Mouse (Mus musculus) midbrain, postnatal 0 days (tissue): Measurements from ENCODE around the gene Ppp1r9a. TPM values are rescaled to one million over a fixed set of nuclear protein-coding genes. Genes with fewer than 3 reads are reported as not detected.

Source experiments
- ATAC-seq: fragments of 200-750 bp; cut with Nextera tagmentation; 2 replicates; pipeline ENCODE4 v1.8.0; 2017; ENCODE audit warnings: moderate number of reproducible peaks, mild to moderate bottlenecking, moderate TSS enrichment, moderate library complexity; ENCODE audit not compliant: low FRiP score
- DNase-seq: peaks from one replicate; pipeline ENCODE4 v3.0.0-alpha.2; 2015; ENCODE audit warnings: low spot score
- H3K27ac ChIP-seq: fragments of 300-500 bp; sonication (generic); 2 replicates; pipeline ENCODE4 v1.5.1; 2014; ENCODE audit warnings: low read depth, mild to moderate bottlenecking, low read length, mixed read lengths
- H3K27me3 ChIP-seq: fragments of 300-500 bp; sonication (generic); 2 replicates; pipeline ENCODE4 v1.6.1; 2014; ENCODE audit warnings: low read length, control low read depth, mixed read lengths; ENCODE audit not compliant: insufficient read depth
- H3K36me3 ChIP-seq: fragments of 300-500 bp; sonication (generic); 2 replicates; pipeline ENCODE4 v1.6.1; 2014; ENCODE audit warnings: low read length, control low read depth, mixed read lengths; ENCODE audit not compliant: insufficient read depth
- H3K4me1 ChIP-seq: fragments of 300-500 bp; sonication (generic); 2 replicates; pipeline ENCODE4 v1.6.1; 2014; ENCODE audit warnings: mild to moderate bottlenecking, control low read depth, antibody characterized with exemption, low read length, mixed read lengths; ENCODE audit not compliant: insufficient read depth
- H3K4me2 ChIP-seq: fragments of 300-500 bp; sonication (generic); 2 replicates; pipeline ENCODE4 v1.6.1; 2014; ENCODE audit warnings: low read depth, mild to moderate bottlenecking, low read length, mixed read lengths; ENCODE audit not compliant: poor library complexity, severe bottlenecking
- H3K4me3 ChIP-seq: fragments of 300-500 bp; sonication (generic); 2 replicates; pipeline ENCODE4 v1.5.1; 2014; ENCODE audit warnings: low read depth, mild to moderate bottlenecking, low read length, moderate library complexity
- H3K9ac ChIP-seq: fragments of 300-500 bp; sonication (generic); replicated peaks from 2 replicates; pipeline ENCODE4 v1.6.1; 2014; ENCODE audit warnings: mild to moderate bottlenecking, low read length, moderate library complexity, mixed read lengths; ENCODE audit not compliant: poor library complexity, severe bottlenecking
- H3K9me3 ChIP-seq: fragments of 300-500 bp; sonication (generic); 2 replicates; pipeline ENCODE4 v1.6.1; 2016; ENCODE audit warnings: low read length, control low read depth
- CTCF ChIP-seq: IDR thresholded peaks from 2 replicates; pipeline ENCODE4 v1.5.1; 2016; ENCODE audit warnings: antibody characterized with exemption, mild to moderate bottlenecking
- WGBS: fragments of 180-500 bp; shearing (Covaris S2); extraction: QIAGEN DNeasy Blood & Tissue Kit; methylation state at CpG from one replicate; pipeline ENCODE4 v1.1.7; 2014; 5-methylcytosine and 5-hydroxymethylcytosine counted together
- polyA plus RNA-seq: library from polyadenylated mRNA; unstranded; fragments of >200 nt; fragmentation: Nextera tagmentation; extraction: Ambion mirVana; gene quantifications from 2 replicates; pipeline ENCODE4 v1.2.1, GENCODE M21; 2015
- total RNA-seq: library from RNA; depleted of rRNA; stranded (reverse); fragments of >200 nt; gene quantifications from 2 replicates; pipeline ENCODE4 v1.2.3, GENCODE M21; 2014

Ppp1r9a gene
- total and polyA plus RNA-seq, 2 experiments from 2014 or later, result 43.6 to 66.3 TPM

GRCm38 (mm10) chr6:5177967-5178891, 275.5 kb downstream of the Ppp1r9a start:
- Histone ChIP-seq H3K27me3 (no peaks in the 10 kb centered on the region), H3K27ac (peak overlapping the region; percentile 26; the same call in 1 of the 2 replicates), H3K4me3 (peak overlapping the region; percentile 27), H3K9me3 (no peaks in the 10 kb centered on the region), H3K9ac (peak overlapping the region; percentile 46; the same call in 1 of the 2 replicates), H3K36me3 (no peaks in the 10 kb centered on the region), H3K4me1 (no peaks in the 10 kb centered on the region), H3K4me2 (peak overlapping the region; percentile 52)
- peak; percentile 51 for TF ChIP-seq CTCF
- WGBS, result 27% methylated on average over 19 of the region's 19 CpGs
- DNase-seq (peak; percentile 61), ATAC-seq (peak; percentile 80)

GRCm38 (mm10) chr6:5179189-5179588, 276.5 kb downstream of the Ppp1r9a start:
- WGBS, result 88% methylated on average over 6 of the region's 6 CpGs

GRCm38 (mm10) chr6:5180645-5181044, 277.9 kb downstream of the Ppp1r9a start:
- ATAC-seq (no peak), DNase-seq (no peak)
- H3K4me3 ChIP-seq, result no peak overlapping the region
- no peak for TF ChIP-seq CTCF
- WGBS, result 88% methylated on average over 5 of the region's 5 CpGs
- no peaks in the 10 kb centered on the region for H3K9me3 ChIP-seq
- no peaks in the 10 kb centered on the region for H3K4me1 ChIP-seq
- no peaks in the 10 kb centered on the region for H3K27me3 ChIP-seq
- H3K27ac ChIP-seq, result no peak overlapping the region
- no peaks in the 10 kb centered on the region for H3K36me3 ChIP-seq
- no peak overlapping the region for H3K9ac ChIP-seq
- H3K4me2 ChIP-seq, result no peak overlapping the region

More at GRCm38 (mm10) chr6:5179189-5179588, 276.5 kb downstream of the Ppp1r9a start:
- TF ChIP-seq CTCF, result no peak
- Histone ChIP-seq H3K27ac (no peak overlapping the region), H3K36me3 (no peaks in the 10 kb centered on the region), H3K9me3 (no peaks in the 10 kb centered on the region), H3K9ac (no peak overlapping the region), H3K4me3 (no peak overlapping the region), H3K4me2 (no peak overlapping the region), H3K4me1 (no peaks in the 10 kb centered on the region), H3K27me3 (no peaks in the 10 kb centered on the region)
- ATAC-seq (no peak), DNase-seq (no peak)

- H3K4me2 ChIP-seq, result no peak overlapping the region
- no peak overlapping the region for H3K9ac ChIP-seq
- H3K27me3 ChIP-seq, result no peaks in the 10 kb centered on the region
- no peaks in the 10 kb centered on the region for H3K4me1 ChIP-seq
- no peaks in the 10 kb centered on the region for H3K9me3 ChIP-seq
- no peaks in the 10 kb centered on the region for H3K36me3 ChIP-seq
- DNase-seq, result no peak
- ATAC-seq, result no peak
- WGBS, result 73% methylated on average over 7 of the region's 7 CpGs
- H3K4me3 ChIP-seq, result no peak overlapping the region
- TF ChIP-seq CTCF, result no peak
- no peak overlapping the region for H3K27ac ChIP-seq
Measured at GRCm38 (mm10) chr6:5186229-5186950, 283.7 kb downstream of the Ppp1r9a start.

GRCm38 (mm10) chr6:5187586-5187985, 284.9 kb downstream of the Ppp1r9a start:
- Histone ChIP-seq H3K4me1 (no peaks in the 10 kb centered on the region), H3K4me3 (no peak overlapping the region), H3K36me3 (no peaks in the 10 kb centered on the region), H3K9ac (no peak overlapping the region), H3K4me2 (no peak overlapping the region), H3K9me3 (no peaks in the 10 kb centered on the region), H3K27me3 (no peaks in the 10 kb centered on the region), H3K27ac (no peak overlapping the region)
- ATAC-seq, result peak; percentile 29; the same call in 1 of the 2 replicates
- DNase-seq, result no peak
- no peak for TF ChIP-seq CTCF
- WGBS, result 64% methylated on average over 6 of the region's 6 CpGs

- H3K4me1 ChIP-seq, result no peaks in the 10 kb centered on the region
- H3K4me3 ChIP-seq, result no peak overlapping the region
- H3K9me3 ChIP-seq, result no peaks in the 10 kb centered on the region
- ATAC-seq (no peak), DNase-seq (no peak)
- no peaks in the 10 kb centered on the region for H3K27me3 ChIP-seq
- H3K27ac ChIP-seq, result no peak overlapping the region
- no peaks in the 10 kb centered on the region for H3K36me3 ChIP-seq
- H3K9ac ChIP-seq, result no peak overlapping the region
- no peak for TF ChIP-seq CTCF
- no peak overlapping the region for H3K4me2 ChIP-seq
- WGBS, result 85% methylated on average over 5 of the region's 5 CpGs
Measured at GRCm38 (mm10) chr6:5188036-5188435, 285.3 kb downstream of the Ppp1r9a start.
